Mouse (Mus musculus) neural tube, embryonic 11.5 days (tissue): ENCODE measurements around the gene Ccdc125. TPM values are rescaled to one million over a fixed set of nuclear protein-coding genes. Genes with fewer than 3 reads are reported as not detected.

Experiments
- polyA plus RNA-seq: library from polyadenylated mRNA; unstranded; fragments of >200 nt; fragmentation: Nextera tagmentation; extraction: Ambion mirVana; gene quantifications from 2 replicates; pipeline ENCODE4 v1.2.1, GENCODE M21; 2014

Ccdc125 gene
- polyA plus RNA-seq, 1 experiment from 2014 or later = 2.3 TPM

Other genes with a start within 250 kb of the Ccdc125 start
- not detected in 2 replicates for gene Naip1, start 216.8 kb upstream of the Ccdc125 start, polyA plus RNA-seq
- 86.0 and 86.6 TPM in 2 replicates for gene Gtf2h2, start 177.1 kb upstream of the Ccdc125 start, polyA plus RNA-seq
- gene Ocln, start 117.0 kb upstream of the Ccdc125 start, polyA plus RNA-seq = 1.3 and 1.5 TPM in 2 replicates
- gene Marveld2, start 52.7 kb upstream of the Ccdc125 start, polyA plus RNA-seq = 2.4 and 2.6 TPM in 2 replicates
- gene Ak6, start 18.7 kb upstream of the Ccdc125 start, polyA plus RNA-seq = 334 and 336 TPM in 2 replicates
- 25.3 and 28.2 TPM in 2 replicates for gene Rad17, start 18.7 kb upstream of the Ccdc125 start, polyA plus RNA-seq
- 16.4 and 18.4 TPM in 2 replicates for gene Taf9, start 18.1 kb upstream of the Ccdc125 start, polyA plus RNA-seq
- 69.0 and 77.0 TPM in 2 replicates for gene Cdk7, start 61.2 kb downstream of the Ccdc125 start, polyA plus RNA-seq
- 129 and 144 TPM in 2 replicates for gene Mrps36, start 74.9 kb downstream of the Ccdc125 start, polyA plus RNA-seq
- 44.0 and 48.3 TPM in 2 replicates for gene Cenph, start 106.2 kb downstream of the Ccdc125 start, polyA plus RNA-seq
- 343 and 345 TPM in 2 replicates for gene Ccnb1, start 116.9 kb downstream of the Ccdc125 start, polyA plus RNA-seq
- gene Slc30a5, start 163.7 kb downstream of the Ccdc125 start, polyA plus RNA-seq = 48.2 and 49.8 TPM in 2 replicates